Mouse (Mus musculus) heart, postnatal 0 days (tissue): ENCODE data around the gene Sh2b2. TPM values are rescaled to one million over a fixed set of nuclear protein-coding genes. Genes with fewer than 3 reads are reported as not detected.

Source experiments
- ATAC-seq: fragments of 200-750 bp; cut with Nextera tagmentation; 2 replicates; pipeline ENCODE4 v1.8.0; 2017; ENCODE audit warnings: low read depth, moderate number of reproducible peaks, moderate library complexity; ENCODE audit not compliant: insufficient read depth
- DNase-seq: peaks from one replicate; pipeline ENCODE4 v3.0.0-alpha.2; 2016; ENCODE audit warnings: low spot score
- H3K27ac ChIP-seq: fragments of 300-500 bp; sonication (generic); 2 replicates; pipeline ENCODE4 v1.5.1; 2014; ENCODE audit warnings: low read depth, mild to moderate bottlenecking
- H3K27me3 ChIP-seq: fragments of 300-500 bp; sonication (generic); 2 replicates; pipeline ENCODE4 v1.6.1; 2014; ENCODE audit warnings: low read length, mixed read lengths; ENCODE audit not compliant: control insufficient read depth, insufficient read depth
- H3K36me3 ChIP-seq: fragments of 300-500 bp; sonication (generic); replicated peaks from 2 replicates; pipeline ENCODE4 v1.6.1; 2014; ENCODE audit warnings: low read length, mixed read lengths; ENCODE audit not compliant: control insufficient read depth, insufficient read depth
- H3K4me1 ChIP-seq: fragments of 300-500 bp; sonication (generic); 2 replicates; pipeline ENCODE4 v1.6.1; 2014; ENCODE audit warnings: antibody characterized with exemption; ENCODE audit not compliant: control insufficient read depth, insufficient read depth
- H3K4me2 ChIP-seq: fragments of 300-500 bp; sonication (generic); 2 replicates; pipeline ENCODE4 v1.6.1; 2014; ENCODE audit warnings: low read depth, mild to moderate bottlenecking, low read length, moderate library complexity
- H3K4me3 ChIP-seq: fragments of 300-500 bp; sonication (generic); 2 replicates; pipeline ENCODE4 v1.5.1; 2014; ENCODE audit warnings: low read depth, low read length
- H3K9ac ChIP-seq: fragments of 300-500 bp; sonication (generic); replicated peaks from 2 replicates; pipeline ENCODE4 v1.6.1; 2014; ENCODE audit warnings: low read depth, low read length, mixed read lengths
- H3K9me3 ChIP-seq: fragments of 300-500 bp; sonication (generic); replicated peaks from 2 replicates; pipeline ENCODE4 v1.6.1; 2016; ENCODE audit warnings: low read length; ENCODE audit not compliant: control insufficient read depth
- CTCF ChIP-seq: IDR thresholded peaks from 2 replicates; pipeline ENCODE4 v1.5.1; 2016; ENCODE audit warnings: antibody characterized with exemption, control low read depth, low read depth
- EP300 ChIP-seq: IDR thresholded peaks from 2 replicates; pipeline ENCODE4 v1.6.1; 2016; ENCODE audit warnings: antibody characterized with exemption, low read depth
- WGBS: fragments of 180-500 bp; shearing (Covaris S2); extraction: QIAGEN DNeasy Blood & Tissue Kit; methylation state at CpG from one replicate; pipeline ENCODE4 v1.1.7; 2014; 5-methylcytosine and 5-hydroxymethylcytosine counted together
- polyA plus RNA-seq: library from polyadenylated mRNA; unstranded; fragments of >200 nt; fragmentation: Nextera tagmentation; extraction: Ambion mirVana; gene quantifications from 2 replicates; pipeline ENCODE4 v1.2.1, GENCODE M21; 2015
- total RNA-seq: library from RNA; depleted of rRNA; stranded (reverse); fragments of >200 nt; gene quantifications from 2 replicates; pipeline ENCODE4 v1.2.3, GENCODE M21; 2014; ENCODE audit warnings: low replicate concordance

Sh2b2 gene
- total and polyA plus RNA-seq, 2 experiments from 2014 or later = 0.41 to 2.0 TPM

- peak overlapping the region; percentile 93 for H3K4me2 ChIP-seq
- ATAC-seq (no peak), DNase-seq (no peak)
Measured at GRCm38 (mm10) chr5:136245541-136246451, 560 bp downstream of the Sh2b2 start.

GRCm38 (mm10) chr5:136244762-136245540 is 1.4 kb downstream of the Sh2b2 start:
- H3K4me2 ChIP-seq = peak overlapping the region; percentile 93
- peaks cover 28% of the 10 kb centered on the region for H3K27me3 ChIP-seq
- under 1% methylated on average over 38 of the region's 57 CpGs for WGBS
- TF ChIP-seq CTCF = 0 out of 2 replicates have a peak, but pooled peaks have one; percentile 4
- no peak for TF ChIP-seq EP300
- H3K4me1 ChIP-seq = peaks cover 8% of the 10 kb centered on the region; the same call in 1 of the 2 replicates
- DNase-seq (peak; percentile 41), ATAC-seq (peak; percentile 77)
- H3K4me3 ChIP-seq = peak overlapping the region; percentile 67
- H3K9ac ChIP-seq = peak overlapping the region; percentile 40; the same call in 1 of the 2 replicates
- H3K36me3 ChIP-seq = no peaks in the 10 kb centered on the region
- H3K27ac ChIP-seq = peak overlapping the region; percentile 78
- H3K9me3 ChIP-seq = no peaks in the 10 kb centered on the region

More at GRCm38 (mm10) chr5:136245541-136246451, 560 bp downstream of the Sh2b2 start:
- 19% methylated on average over 15 of the region's 15 CpGs for WGBS
- no peaks in the 10 kb centered on the region for H3K9me3 ChIP-seq
- peaks cover 8% of the 10 kb centered on the region; the same call in 1 of the 2 replicates for H3K4me1 ChIP-seq
- H3K36me3 ChIP-seq = no peaks in the 10 kb centered on the region
- TF ChIP-seq CTCF = no peak
- H3K4me3 ChIP-seq = peak overlapping the region; percentile 67
- H3K9ac ChIP-seq = no peak overlapping the region
- peak overlapping the region; percentile 78; the same call in 1 of the 2 replicates for H3K27ac ChIP-seq
- peaks cover 24% of the 10 kb centered on the region for H3K27me3 ChIP-seq

GRCm38 (mm10) chr5:136243851-136244761 is 2.2 kb downstream of the Sh2b2 start:
- Histone ChIP-seq H3K27me3 (peaks cover 28% of the 10 kb centered on the region), H3K9ac (peak overlapping the region; percentile 40; the same call in 1 of the 2 replicates), H3K4me2 (peak overlapping the region; percentile 93), H3K27ac (peak overlapping the region; percentile 5; the same call in 1 of the 2 replicates), H3K36me3 (no peaks in the 10 kb centered on the region), H3K9me3 (no peaks in the 10 kb centered on the region), H3K4me1 (peaks cover 8% of the 10 kb centered on the region; the same call in 1 of the 2 replicates), H3K4me3 (peak overlapping the region; percentile 67)
- no peak for TF ChIP-seq EP300
- no peak for TF ChIP-seq CTCF
- no peak; the same call in 1 of the 2 replicates for ATAC-seq
- no peak for DNase-seq
- WGBS = under 1% methylated on average over 55 of the region's 67 CpGs

- ATAC-seq (no peak), DNase-seq (no peak)
- peaks cover 44% of the 10 kb centered on the region for H3K27me3 ChIP-seq
- H3K4me2 ChIP-seq = no peak overlapping the region
- peaks cover 13% of the 10 kb centered on the region for H3K4me1 ChIP-seq
- no peaks in the 10 kb centered on the region for H3K9me3 ChIP-seq
- no peak overlapping the region for H3K4me3 ChIP-seq
- 77% methylated on average over 6 of the region's 6 CpGs for WGBS
- H3K36me3 ChIP-seq = no peaks in the 10 kb centered on the region
- TF ChIP-seq EP300 (no peak), CTCF (no peak)
- no peak overlapping the region for H3K27ac ChIP-seq
- no peak overlapping the region for H3K9ac ChIP-seq
Measured at GRCm38 (mm10) chr5:136241161-136241560, 5.2 kb downstream of the Sh2b2 start.
